8 mouse cellular contexts compared by ENCODE assay signal in the genomic region with DNA sequence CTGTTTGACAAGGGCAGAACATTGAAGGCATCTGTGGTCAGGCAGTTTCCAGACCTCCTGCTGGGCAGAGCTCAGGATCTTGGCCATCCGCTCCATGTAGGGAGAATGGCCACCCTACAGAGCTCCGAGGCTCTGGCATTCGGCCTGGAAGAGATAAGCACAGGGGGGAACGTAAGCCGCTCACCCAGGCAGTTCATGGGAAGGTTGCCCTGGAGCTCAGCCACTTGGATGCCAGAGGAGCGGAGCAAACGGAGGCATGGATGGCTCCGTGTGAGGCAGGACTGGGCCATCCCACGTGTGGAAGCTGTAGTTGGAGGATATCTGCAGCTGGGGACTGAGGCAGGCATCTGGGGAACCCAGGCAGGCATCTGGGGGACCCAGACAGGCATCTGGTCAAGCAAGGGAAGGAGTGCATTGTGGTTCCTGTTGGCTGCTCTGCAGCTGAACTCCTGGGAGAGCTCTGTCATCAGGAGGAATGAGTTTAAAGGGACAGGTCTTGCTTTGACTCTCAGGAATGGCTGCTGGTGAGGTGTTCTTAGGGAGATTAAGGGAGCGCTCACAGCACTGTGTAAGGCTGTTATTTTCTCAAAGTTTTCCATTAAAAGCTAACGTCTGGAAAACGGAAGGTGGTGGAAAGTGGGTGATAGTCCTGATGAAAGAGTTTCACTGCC.
DNase-seq lines count a peak whose midpoint lies in the region; ATAC-seq lines count a peak whose summit lies in the region.

No protein-coding gene starts in this region.

- peak; percentile 90 for ATAC-seq in heart, embryonic 15.5 days (replicated peaks; ENCODE audit: insufficient number of reproducible peaks, insufficient read depth, low FRiP score, low read depth)
- ATAC-seq in limb, embryonic 15.5 days (ENCODE audit: insufficient number of reproducible peaks, low FRiP score, low TSS enrichment, low read depth): no peak

- no peaks in the 10 kb centered on the region for H3K9me3 ChIP-seq in heart, embryonic 15.5 days (replicated peaks)
- H3K9me3 ChIP-seq in limb, embryonic 15.5 days: no peaks in the 10 kb centered on the region

- peak overlapping the region; percentile 31; the same call in 1 of the 2 replicates for H3K9ac ChIP-seq in heart, embryonic 15.5 days
- H3K9ac ChIP-seq in limb, embryonic 15.5 days: no peak overlapping the region

- H3K4me1 ChIP-seq in heart, embryonic 15.5 days (replicated peaks): peaks cover 59% of the 10 kb centered on the region
- peaks cover 41% of the 10 kb centered on the region for H3K4me1 ChIP-seq in limb, embryonic 15.5 days

- WGBS in heart, embryonic 15.5 days: 22% methylated on average over 12 of the region's 12 CpGs
- 60% methylated on average over 12 of the region's 12 CpGs for WGBS in limb, embryonic 15.5 days

- peak overlapping the region; percentile 92 for H3K27ac ChIP-seq in heart, embryonic 15.5 days
- H3K27ac ChIP-seq in limb, embryonic 15.5 days: peak overlapping the region; percentile 43; the same call in 1 of the 2 replicates

- peak; percentile 35 for DNase-seq in right cerebral cortex, postnatal 14 days
- DNase-seq in right cerebral cortex, adult 2 months (ENCODE audit: low spot score in 2 of 2): no peak
- DNase-seq in cerebellum, postnatal 36 days: peak; percentile 88
- DNase-seq in skeletal muscle tissue, adult 2 months (ENCODE audit: low read depth, low spot score): peak; percentile 65
- no peak for DNase-seq in spleen, postnatal 10 days (ENCODE audit: low spot score in 2 of 2)
- DNase-seq in spleen, postnatal 4 days (ENCODE audit: low spot score in 2 of 2): no peak

- no peaks in the 10 kb centered on the region for H3K27me3 ChIP-seq in heart, embryonic 15.5 days
- no peaks in the 10 kb centered on the region for H3K27me3 ChIP-seq in limb, embryonic 15.5 days

- H3K36me3 ChIP-seq in heart, embryonic 15.5 days: no peaks in the 10 kb centered on the region
- H3K36me3 ChIP-seq in limb, embryonic 15.5 days: peaks cover 4% of the 10 kb centered on the region; the same call in 1 of the 2 replicates

- peak overlapping the region; percentile 50 for H3K4me2 ChIP-seq in heart, embryonic 15.5 days
- no peak overlapping the region for H3K4me2 ChIP-seq in limb, embryonic 15.5 days

- no peak overlapping the region for H3K4me3 ChIP-seq in heart, embryonic 15.5 days
- H3K4me3 ChIP-seq in limb, embryonic 15.5 days: no peak overlapping the region

Comparison
In these comparisons a context has a peak if more than half of its experiments do, and no peak if none do; other contexts are left out.
1. DNase-seq: peak in right cerebral cortex, postnatal 14 days (single experiment), cerebellum, postnatal 36 days (2 of 2) and skeletal muscle tissue, adult 2 months (single experiment); none in right cerebral cortex, adult 2 months (0 of 2), spleen, postnatal 10 days (0 of 2) and spleen, postnatal 4 days (0 of 2).